Mouse (Mus musculus) cerebellum, adult (tissue): ENCODE measurements around the gene Vdac2.
A peak's percentile ranks its signal among the peaks of the same experiment; 100 is the strongest.

Source experiments
- ATAC-seq: cut with Nextera tagmentation; 2 replicates; pipeline ENCODE4 v1.9.2; 2017; ENCODE audit warnings: mild to moderate bottlenecking, moderate library complexity, mixed read lengths; ENCODE audit not compliant: insufficient number of reproducible peaks, low FRiP score, low TSS enrichment

Vdac2 gene

DNA sequence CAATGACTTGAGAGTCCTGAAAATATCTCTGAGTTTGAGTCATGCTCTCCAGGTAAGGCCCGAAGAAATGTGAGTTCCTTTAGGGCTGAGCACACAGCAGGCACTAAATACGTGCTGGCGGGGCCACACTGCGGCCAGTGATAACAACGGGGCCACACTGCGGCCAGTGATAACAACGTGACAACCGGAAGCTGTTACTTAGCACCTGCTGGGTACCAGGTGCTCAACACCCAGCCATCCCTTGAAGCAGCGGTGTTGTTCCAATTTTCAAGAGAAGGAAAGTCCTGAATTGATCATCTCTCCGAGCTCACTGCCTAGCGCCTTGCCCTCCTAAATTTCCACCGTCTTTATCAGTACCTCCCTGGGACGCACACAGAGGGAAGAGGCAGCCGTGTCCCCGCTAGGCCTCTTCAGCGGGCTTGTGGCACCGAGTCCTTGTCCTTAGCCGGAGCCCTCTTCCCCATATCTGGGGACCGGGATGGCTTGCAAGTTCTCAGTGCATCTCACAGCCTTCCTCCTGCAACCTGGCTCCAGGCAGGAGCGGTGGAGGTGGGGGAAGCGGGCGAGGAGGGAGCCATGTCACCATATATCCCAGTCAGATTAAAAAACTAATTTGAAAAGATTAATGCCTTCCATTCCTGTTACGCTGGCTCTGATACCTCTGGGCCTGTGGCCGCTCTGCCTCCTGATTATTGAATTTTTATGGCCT lies 25.5 kb downstream of the Vdac2 start:
- ATAC-seq: no peak

DNA sequence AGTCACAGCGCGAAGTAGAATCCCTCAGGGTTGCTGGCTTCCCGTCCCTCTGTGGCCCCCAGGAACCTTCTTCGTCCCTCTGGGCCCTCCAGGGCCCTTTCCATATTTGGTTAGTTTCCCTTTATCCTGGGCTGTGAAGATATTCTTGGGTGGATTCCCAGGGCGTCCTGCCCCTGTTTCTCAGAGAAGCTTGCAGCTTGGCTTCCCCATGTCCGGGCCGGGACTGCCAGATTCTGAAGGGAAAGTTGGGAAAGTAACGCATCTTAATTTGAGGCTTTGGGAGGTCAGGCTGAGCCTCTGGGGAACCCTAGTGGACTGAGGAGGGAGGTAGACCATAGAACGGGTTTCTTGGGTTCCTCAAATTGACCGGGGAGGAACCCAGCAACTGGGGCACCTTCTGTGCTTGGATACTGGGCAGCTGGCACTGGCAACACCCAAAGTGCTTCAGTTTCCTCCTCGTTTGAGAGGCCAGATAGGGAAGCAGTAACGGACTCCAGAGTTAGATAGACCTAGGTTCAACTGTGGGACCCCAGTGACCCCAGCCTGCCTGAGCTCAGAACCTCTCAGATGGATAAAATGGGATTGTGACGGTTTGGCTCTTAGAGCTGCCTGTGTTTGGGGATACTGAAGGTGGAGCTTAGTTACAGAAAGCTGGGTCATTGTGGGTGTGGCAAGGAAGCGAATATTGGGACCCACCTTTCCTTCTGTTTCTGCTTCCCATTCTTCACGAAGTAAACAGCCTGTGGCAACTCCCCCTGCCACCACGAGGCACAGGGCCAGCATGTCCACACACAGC lies 27.2 kb downstream of the Vdac2 start:
- no peak for ATAC-seq

DNA sequence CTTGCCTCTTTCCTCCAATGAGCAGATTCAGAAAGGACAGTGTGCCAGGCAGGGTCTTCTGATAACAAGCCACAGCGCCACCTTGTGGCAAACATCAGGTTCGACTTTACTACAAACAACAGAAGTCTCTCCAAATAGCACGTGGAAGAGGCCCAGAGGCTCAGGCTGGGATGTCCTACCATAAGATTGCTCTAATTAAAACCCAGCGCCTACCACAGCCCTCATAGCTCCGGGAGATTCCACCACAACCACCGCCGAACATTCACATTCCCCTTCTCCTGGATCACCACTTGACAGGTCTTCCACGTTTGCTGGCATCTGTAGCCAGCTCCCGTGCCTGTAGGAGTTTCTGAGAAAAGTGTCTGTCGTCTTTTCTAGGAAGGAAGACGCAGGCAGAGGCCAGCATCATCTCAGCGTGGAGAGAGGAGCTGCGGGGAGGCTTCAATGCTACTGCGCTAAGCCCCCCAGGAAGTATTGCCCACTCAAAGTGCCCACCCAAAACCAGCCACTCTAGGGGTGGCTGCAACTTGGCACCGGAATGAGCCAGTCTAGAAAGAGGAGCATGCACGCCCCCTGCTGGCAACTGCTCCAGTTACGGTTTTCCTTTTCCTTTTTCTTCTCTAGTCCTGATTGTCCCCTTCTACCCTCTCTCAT lies 28.5 kb downstream of the Vdac2 start:
- peak; percentile 5; the same call in 1 of the 2 replicates for ATAC-seq

DNA sequence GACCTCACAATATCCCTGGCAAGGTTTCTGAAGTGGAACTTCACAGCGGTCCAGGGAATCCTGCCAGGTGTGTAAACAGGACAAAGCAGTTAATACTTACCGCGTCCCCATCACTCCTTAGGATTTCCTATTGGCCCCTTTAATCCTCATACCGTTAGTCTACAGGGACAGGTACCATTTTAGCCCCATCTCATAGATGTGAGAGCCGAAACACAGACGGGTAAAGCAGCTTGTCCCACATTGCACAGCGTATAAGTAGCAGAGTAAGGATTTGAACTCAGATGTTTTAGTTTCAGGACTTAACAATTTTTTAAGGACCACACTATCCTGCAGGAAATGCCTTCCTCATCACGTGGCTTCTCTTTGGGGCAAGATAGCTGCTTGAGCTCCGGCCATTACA lies 29.2 kb downstream of the Vdac2 start:
- no peak for ATAC-seq

DNA sequence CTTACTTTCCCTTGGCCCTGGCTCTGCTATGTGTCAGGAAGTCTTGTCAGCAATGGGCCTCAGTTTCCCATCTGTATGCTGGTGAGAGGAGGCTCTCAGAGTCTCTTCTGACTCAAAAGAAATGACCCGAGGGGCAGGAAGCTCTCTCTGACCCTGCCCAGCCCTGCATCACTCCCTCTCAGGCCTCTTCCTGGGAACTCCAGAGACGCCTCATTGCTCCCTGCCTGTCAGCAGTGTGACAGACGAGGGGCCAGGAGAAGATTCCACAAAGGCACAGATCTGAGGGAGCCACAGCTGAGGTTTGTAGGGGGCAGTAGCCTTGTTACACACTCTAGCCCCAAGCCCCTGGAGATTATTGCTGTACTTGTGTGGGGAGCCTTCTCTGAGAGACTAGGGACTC lies 30.9 kb downstream of the Vdac2 start:
- no peak for ATAC-seq

DNA sequence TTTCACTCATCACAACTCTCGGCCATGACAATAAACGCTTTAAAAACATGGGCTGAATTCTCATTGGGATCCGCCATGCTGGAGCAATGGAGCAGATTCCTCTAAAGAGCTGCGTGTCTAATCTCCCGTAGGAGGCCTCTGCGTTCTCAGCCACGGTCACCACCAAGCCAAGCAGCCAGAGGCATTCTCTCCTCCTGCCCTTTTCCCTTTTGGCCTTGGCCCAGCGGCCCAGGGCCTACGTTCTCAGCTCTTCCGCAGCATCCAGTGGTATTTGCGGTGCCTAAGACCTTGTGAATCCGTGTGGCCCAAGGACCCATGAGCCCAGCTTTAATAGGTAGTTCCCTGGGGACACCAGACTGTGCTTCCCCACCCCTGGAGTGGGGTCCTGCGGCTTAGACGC lies 31.8 kb downstream of the Vdac2 start:
- no peak for ATAC-seq

DNA sequence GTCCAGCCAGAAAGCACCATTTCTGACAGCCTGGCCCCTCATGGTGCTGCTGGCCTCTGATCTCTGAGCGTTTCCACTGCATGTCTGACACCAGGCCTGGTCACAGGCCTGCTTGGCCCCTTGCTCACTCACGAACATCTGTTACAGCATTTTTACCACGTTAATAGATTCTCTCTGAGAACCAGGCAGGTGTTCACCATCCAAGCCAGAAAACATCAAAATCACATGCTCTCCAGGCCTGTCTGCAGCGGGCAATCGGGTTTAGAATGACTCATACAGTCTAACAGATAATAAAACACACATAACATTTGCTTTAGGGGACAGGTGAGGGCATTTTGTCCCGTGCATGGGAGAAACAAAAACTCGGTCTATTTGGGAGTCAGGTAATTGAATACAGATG lies 41.3 kb downstream of the Vdac2 start:
- no peak for ATAC-seq

DNA sequence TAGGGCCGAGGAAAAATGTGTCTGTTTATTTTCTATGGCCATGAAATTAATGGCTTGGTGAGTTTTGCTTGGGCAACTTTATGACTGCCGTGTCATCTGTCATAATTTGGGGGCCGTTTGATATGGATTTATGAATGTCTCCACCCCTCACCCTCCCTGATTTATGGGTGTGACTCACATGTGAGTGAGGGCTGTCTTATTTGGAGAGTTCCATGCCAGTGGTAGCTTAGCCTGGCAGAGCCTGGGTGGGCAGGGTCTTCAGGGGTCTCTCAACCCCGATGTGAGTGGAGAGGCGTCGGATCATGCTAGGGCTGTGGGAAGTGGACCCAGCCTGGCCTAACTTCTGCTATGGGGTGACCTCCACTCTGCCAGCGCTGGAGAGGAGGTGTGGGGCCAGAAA lies 41.8 kb downstream of the Vdac2 start:
- no peak for ATAC-seq

DNA sequence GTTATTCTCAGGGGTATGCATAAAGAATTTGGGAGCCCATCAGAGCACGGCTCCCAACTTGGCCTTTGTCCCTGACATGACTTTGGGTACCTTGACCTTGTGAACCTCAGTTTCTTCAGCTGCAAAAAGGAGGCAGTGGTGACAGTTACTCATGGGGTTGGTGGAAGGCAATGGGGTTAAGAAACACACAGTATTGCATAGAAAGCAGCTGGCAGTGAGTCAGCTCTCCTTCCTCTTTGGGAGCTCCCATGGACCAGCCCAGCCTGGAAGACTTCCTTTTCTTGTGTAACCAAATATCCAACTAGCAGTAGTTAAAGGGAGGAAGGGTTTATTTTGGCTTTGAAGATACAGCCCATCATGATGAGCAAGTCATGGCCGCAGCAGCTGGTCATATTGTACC lies 65.4 kb downstream of the Vdac2 start:
- no peak for ATAC-seq

DNA sequence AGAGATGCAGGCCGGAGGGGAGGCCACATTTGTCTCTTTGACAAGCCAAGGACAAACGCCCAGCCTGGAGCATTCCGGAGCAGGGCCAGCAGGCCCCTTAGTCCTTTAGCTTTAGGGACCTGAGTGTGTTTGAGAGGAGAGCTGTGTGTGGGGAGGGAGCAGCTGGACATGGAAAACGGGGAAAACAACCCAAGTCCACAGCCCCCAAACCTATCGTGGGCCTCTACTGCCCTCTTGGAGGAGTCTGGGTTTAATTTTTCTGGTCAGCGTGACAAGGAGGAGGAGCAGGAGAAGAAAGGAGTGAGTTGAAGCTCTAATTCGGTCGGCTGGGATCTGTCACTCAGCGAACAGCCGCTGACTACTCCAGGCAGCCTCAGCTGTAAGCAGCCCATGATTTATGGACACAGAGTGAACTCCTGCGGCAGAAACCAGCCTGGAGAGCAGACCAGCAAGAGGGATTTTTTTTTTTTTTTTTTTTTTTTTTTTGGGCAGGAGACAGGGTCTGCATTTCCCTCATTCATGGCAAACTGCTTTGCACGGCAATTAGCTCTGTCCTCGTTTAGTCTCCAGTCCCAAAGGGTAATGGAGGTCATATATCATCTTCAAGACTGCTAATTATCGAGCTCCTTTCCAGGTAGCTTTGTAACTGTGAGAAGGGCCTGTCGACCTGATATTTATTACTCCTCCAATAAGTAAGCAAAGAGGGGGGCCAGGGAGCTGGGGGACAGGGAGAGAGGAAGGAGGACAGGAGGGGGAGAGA lies 66.7 kb downstream of the Vdac2 start:
- ATAC-seq: 0 out of 2 replicates have a peak, but pooled peaks have one; percentile 40

DNA sequence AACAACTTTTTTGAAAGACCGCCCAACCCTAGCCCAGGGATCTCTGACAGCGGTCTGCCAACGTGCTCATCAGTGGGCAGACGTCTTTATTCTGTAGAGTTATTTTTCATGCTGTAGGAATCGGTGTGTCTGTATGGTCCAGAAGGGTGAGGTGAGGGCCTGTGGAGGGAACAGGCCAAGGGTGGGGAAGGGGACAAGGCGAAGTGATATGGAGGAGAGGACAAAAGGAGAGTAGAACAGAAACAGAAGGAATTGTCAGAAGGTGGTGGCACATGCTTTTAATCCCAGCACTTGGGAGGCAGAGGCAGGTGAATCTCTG lies 67.3 kb downstream of the Vdac2 start:
- ATAC-seq: no peak
